Mouse (Mus musculus) kidney, postnatal 14 days (tissue): Measurements from ENCODE around the gene Pgf.

Experiments used
- DNase-seq: peaks from one replicate; pipeline ENCODE4 v3.0.0; 2022; ENCODE audit warnings: mixed read lengths

Pgf gene

DNA sequence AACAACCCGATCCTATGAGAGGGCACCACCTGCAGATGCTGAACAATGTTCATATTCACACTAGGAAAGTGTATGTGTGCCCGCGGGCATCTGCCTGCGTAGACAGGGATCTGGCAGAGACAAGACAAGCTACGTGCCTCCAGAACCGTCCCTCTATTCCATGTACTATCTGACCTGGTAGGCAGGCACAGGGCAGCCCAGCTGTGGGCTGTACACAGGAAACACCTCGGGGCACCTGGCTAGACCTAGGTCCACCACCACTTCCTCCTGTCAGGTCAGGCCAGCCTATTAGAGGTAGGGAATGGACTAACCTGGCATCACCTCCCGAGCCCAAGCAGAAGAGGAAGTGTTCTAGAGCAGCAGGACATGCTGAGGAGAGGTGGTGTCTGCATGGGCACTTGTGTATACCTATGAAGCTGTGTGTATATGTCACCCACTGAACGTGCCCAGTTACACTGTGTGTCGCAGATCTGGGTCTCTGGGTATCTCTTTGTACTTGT is at the start of gene Pgf:
Pgf (minus strand) TSS at position 51 of the 500 bp plus-strand sequence.
- DNase-seq, result no peak

DNA sequence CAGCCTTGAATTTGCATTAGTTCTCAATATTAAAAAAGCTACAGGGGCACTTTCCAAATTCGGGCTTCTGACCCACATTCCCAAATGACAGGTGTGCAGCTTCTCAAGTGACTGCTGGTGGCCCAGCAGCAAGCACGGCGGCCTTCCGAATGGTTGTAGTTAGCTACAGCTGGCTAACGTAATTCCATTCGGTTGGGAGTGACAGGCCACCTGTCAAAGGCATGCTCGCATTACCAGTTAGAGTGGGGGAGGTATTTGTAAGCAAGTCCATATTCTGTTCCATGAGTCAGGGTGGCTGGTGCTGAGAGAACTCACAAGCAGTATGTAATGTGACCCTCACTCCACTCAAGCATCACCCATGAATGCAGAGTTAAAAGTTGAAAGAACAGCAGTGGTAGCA is 49.6 kb upstream of the Pgf start:
- no peak for DNase-seq

DNA sequence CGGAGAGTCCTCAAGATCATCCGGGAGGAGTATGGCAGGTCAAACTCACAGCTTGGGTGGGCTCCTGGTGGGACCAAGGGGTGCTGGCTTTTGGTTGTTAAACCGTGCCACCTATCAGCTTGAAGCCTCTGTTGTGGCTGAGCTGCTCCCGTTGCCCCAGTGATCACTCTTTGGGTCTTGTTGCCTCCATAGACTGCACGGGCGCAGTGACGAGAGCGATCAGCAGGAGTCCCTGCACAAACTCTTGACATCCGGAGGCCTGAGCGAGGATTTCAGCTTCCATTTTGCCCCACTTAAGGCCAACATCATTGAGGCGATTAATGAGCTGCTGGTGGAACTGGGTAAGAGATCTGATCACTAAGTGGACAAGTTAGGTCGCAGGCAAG is 42.3 kb upstream of the Pgf start:
- DNase-seq, result peak; percentile 23

DNA sequence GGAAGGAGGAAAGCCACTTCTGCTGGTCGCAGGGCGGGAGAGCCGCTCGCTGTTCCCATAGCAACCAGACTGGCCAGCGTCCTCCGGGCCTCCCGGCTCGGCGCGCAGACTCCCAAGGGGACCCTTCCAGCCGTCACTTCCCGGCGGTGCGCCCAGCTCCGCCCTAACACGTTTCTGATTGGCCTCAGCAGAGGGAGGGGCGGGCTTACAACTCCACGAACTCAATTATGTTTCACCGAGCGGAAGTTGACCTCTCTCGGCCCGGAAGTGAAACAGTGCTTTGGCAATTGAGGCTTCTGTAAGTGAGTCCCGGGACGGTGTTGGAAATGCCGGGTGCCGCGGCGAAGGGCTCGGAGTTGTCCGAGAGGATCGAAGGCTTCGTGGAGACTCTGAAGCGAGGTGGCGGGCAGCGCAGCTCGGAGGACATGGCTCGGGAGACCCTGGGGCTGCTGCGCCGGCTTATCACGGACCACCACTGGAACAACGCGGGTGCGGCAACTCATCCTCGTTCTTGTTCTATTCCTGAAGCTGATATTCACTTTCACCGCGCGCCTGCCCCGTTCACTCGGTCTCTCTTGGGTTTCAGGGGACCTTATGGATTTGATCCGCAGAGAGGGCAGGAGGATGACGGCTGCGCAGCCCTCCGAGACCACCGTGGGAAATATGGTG is 41.8 kb upstream of the Pgf start, which contains the start of gene Eif2b2:
Eif2b2 (plus strand) TSS at position 246 of the 669 bp plus-strand sequence.
- DNase-seq, result peak; percentile 99

DNA sequence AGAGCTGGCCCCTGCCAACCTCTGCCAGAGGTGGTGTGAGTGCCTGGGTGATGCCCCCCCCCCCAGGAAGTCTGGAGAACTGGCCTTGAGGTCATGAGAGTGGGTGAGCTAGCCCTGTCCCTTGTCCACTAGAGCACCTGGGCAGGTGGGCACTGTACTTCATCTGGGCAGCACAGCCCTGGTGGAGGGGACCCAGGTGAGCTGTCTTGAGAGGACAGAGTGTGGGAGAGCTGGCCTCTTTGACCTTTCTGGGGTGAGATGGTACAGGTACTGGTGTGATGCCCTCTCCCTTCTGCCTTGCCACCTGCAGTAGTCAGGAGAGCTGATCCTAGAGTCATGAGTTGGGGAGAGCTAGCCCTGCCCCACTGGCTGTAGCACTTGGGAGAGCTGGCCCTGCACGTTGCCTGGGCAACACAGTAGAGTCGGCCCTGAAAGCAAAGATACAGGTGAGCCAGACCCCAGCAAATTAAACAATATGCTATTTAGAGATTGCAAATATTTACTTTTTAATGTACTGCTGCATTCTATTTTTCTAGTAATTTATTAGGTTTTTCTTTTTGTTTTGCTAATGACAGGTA is 40.2 kb upstream of the Pgf start:
- no peak for DNase-seq

GRCm38 (mm10) chr12:85215031-85215430 is 37.4 kb upstream of the Pgf start:
- DNase-seq, result no peak

- no peak for DNase-seq
Observed at GRCm38 (mm10) chr12:85208687-85209199, 31.2 kb upstream of the Pgf start.

GRCm38 (mm10) chr12:85205425-85205824 is 27.8 kb upstream of the Pgf start:
- no peak for DNase-seq

- DNase-seq, result no peak
Observed at GRCm38 (mm10) chr12:85204105-85204504, 26.5 kb upstream of the Pgf start.

DNA sequence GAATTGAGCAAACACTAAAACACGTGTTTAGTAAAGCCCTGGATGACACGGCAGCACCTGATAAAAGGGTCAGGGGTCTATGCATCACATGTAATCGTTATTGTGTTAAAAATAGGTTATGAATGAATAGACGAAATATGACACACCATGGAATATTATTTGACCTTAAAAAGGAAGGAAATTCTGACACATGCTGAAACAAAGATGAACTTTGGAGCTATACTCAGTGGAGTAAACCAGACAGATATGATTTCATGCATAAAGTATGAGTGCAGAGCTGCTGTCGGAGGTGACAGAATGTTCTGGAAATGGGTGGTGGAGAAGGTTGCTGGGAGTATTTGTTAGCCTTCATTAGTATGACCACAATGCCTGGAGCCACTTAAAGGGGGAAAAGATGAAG is 26.1 kb upstream of the Pgf start:
- DNase-seq, result no peak

GRCm38 (mm10) chr12:85202191-85202590 is 24.6 kb upstream of the Pgf start:
- DNase-seq, result no peak

DNA sequence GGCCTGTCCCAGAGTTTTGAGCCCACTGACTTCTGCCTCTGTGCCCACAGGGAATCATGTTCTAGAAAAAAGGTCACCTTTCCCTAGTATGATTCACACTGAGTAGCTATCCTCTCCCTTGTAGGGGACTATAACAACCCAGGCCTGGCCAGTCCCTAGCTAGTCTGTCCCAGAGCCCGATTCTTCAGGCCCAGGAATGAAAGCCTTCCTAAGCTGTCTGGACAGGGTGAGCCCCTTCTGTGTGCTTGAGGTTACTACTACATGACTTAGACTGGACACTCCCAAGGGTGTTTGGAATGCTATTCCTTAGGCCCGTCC is 24.2 kb upstream of the Pgf start:
- no peak for DNase-seq

DNA sequence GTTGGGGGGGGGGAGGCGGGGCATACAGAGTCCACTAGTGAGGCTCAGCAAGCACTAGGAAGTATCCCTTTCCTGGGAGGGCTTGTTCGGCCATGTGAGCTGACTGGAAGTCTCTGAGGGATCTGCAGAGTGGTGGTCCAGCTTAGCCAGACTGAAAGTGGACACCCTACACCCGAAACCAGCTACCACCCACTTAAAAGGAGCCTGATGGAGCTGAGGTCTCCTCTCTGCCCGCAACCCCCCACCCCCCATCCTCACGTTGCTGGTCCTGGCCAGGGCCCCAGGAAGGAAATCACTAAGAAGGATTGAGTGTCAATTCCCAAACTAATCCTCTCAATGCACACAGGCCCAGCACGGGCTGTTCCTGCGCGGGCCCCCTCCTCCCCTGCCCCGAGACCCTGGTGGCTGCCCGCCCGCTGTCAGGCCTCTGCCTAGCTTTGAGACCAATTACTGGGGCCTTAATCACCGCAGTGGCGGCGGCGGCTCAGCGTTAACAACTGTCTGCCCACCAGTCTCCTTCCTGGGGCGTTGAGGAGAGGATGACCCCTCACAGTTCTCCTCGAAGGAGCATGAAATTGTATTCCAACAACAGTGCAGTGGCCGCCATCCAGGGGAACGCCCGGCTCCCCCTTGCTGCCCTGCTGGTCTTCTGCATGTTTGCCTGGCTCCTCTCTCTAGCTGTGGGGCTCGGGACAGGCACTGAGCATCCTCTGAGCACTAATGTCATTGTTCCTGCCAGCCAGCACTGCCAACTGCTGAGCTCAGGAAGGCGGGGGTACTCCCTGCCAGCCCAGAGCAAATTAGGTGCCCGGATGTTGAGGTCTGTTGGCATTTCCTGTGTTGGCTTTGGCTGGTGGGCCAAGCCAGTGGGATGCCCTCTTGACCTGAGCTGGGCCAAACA is 23.6 kb upstream of the Pgf start:
- peak; percentile 30 for DNase-seq

DNA sequence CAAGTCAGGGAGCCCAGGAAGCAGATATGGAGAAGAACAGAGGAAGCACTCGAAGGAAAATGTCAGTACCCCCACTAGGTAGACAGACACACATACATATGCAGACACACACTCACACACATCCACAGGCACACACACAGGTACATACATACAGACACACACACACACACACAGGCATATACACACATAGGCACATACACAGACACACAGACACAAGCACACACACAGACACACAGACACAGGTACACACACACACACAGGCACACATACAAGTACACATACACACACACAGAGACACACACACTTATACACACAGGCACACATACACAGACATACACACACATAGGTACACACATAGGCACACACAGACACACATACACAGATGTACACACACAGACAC is 22.4 kb upstream of the Pgf start:
- DNase-seq, result no peak

- no peak for DNase-seq
Observed at GRCm38 (mm10) chr12:85197936-85198335, 20.3 kb upstream of the Pgf start.

GRCm38 (mm10) chr12:85197371-85197770 is 19.8 kb upstream of the Pgf start:
- no peak for DNase-seq

DNA sequence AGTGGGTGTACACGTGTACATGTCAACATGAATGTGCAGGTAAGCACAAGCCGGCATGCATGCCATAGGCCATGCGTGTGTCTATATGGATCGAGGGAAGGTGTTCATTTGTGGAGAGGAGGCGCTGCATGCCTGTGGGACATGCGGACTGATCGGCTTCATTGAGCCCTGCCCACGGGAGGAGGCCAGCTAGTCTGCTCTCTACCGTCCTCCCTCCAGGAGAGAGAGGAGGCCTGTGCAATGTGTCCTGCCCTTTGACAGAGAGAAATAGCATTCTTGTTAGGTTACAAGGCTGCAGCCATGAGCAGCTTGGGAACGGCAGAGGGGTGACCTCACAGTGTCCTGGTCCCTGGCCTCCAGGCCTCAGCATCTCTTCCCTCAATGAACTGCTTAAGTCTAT is 18.6 kb upstream of the Pgf start:
- DNase-seq, result no peak

GRCm38 (mm10) chr12:85195086-85195485 is 17.5 kb upstream of the Pgf start:
- DNase-seq, result no peak

DNA sequence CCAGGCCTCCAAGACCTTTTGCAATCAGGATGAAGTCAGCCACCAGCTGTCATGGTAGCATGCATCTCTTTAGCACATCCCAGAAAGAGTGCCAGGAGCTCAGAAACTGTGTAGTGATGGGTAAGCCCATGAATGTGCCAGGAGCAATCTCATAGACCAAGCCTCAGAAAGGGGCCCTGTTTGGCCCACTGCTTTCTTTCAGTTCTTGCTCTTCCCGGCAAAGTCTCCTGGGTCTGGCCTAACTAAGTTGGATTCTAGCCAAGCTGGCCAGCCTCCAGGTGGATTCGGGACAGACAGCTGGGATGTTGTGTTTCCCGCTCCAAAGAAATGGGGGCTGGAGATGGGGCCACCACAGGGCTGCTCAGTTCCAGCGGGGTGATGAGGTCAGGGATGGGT is 17.0 kb upstream of the Pgf start:
- DNase-seq, result peak; percentile 85

DNA sequence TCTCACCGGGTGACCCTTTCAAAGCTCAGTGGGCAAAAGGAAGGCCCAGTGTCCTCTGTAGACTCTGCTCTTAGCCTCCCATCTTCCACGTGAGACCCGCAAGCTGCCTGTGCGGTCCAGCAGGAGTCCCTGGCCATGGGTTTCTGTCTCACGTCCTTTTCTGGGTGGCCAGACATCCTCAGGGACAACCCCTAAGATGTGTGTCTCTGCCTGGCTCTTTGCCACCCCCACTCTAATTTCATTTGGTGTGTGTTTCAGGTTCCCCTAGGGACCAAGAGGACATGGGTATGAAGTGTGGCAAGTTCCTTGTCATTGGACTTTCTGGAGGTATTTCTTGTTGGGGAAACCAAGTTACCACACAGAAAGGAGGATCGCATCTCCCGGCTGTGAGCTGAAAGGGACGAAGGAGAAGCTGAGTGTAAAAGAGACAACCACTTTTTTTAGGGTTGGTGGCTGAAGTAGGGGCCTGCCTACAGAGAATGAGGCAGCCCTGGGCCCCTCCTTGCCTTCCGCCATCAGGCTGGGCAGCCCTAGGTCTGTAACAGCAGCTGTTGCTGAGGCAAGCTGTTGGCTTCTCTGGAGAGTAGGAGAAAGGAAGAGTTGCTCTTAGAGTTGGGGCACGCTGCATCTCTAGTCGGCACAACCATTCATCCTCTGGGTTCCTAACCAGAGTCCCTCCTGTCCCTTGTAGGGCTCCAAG is 16.5 kb upstream of the Pgf start:
- no peak for DNase-seq

DNA sequence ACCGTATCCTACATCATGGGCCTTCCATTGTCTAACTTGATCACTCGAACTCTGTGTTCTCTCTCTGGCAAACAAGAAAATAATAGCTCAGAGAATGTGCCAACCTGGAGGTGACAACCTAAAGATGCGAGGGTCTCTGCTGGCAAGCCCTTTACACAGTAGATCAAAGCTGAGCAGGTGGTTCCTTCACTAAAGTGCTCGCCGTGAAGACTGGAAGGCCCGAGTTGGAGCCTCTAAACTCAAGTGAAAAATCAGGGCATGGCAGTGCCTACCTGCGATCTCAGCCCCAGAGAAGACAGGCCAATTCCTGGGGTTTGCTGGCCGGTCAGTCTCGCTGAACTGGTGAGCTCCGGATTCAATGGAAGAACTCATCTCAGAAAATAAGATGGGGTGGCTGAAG is 15.6 kb upstream of the Pgf start:
- DNase-seq, result no peak

DNA sequence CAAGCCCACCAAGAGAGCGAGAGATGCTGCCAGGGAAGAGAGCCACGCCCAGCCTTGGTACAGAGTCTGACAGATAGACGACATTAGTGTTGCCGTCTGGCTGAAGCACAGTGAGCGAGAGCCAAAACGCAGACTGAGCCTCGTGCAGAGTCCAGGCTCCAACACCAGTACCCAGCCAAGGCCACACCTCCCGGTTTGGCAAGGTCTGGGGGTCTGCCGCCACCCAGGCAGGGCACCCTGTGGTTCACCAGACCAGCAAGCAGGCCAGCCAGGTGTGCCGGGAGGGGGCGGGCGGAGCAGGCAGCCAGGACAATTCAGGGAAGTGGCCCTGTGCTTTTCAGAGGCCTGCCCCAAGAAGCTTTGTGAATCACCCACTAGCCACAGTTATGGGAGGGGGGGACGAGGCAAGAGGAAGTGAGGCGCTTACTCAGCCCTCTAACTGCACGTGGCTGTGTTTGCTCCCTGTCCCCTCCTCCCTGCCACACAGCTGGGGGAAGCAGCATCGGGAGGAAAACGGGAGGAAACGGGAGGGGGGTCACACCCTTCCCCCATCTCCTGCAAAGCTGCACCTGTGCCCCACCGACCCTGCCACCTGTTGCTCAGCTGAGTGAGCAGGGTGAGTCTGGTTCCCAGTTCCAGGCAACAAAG is 15.0 kb upstream of the Pgf start:
- peak; percentile 23 for DNase-seq
